Mouse (Mus musculus): ENCODE data around the gene Gm20388.

DNA sequence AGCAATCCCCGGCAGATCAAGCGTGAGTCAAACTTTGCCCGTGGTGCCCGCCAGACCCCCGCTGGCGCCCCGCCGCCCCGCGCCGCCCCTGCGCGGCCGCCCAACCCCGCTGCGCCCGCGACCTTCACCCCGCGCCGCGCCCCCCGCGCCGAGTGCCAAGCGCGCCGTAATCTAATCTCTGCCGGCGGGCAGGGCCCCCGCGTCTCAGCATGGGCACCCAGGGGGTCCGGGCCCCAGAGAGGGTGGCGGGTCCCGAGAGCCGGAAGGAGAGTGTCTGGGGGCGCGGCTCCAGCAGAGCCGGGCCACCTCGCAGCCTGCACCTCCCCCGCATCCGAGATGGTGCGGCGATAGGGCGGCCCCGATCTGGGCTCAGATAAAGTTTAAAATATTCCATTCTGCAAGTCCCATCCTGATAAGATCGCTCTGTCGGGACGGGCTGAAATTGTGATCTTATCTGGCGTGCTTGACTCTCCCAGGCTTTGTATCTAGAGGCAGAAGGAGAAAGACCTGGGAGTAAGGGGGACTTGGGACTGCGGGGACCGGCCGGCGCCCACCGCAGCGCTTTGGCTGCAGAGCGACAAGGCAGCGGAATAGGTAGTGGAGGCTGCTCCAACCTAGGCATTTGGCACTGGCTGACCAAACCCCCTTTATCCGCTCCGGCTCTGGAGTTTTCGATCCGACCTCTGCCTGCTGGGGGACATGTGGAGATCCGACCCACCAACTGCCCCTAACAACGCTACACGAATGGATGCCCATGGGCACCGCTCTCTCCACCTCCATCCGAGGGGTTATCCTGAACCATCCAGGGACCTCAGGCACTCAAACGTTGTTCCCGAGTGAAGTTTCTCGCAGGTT lies 2372.1 kb downstream of the Gm20388 start:
- TF ChIP-seq CTCF (IDR thresholded peaks at IDR 0.05; ENCODE audit: borderline replicate concordance, insufficient read depth, low read depth, low read length): no peak
- TF ChIP-seq POLR2A (IDR thresholded peaks at IDR 0.05; ENCODE audit: borderline replicate concordance, insufficient read depth, low read length): no peak
